Mouse (Mus musculus): ENCODE measurements around the gene Kctd6.
A peak's percentile ranks its signal among the peaks of the same experiment; 100 is the strongest.

Gene Kctd6

DNA sequence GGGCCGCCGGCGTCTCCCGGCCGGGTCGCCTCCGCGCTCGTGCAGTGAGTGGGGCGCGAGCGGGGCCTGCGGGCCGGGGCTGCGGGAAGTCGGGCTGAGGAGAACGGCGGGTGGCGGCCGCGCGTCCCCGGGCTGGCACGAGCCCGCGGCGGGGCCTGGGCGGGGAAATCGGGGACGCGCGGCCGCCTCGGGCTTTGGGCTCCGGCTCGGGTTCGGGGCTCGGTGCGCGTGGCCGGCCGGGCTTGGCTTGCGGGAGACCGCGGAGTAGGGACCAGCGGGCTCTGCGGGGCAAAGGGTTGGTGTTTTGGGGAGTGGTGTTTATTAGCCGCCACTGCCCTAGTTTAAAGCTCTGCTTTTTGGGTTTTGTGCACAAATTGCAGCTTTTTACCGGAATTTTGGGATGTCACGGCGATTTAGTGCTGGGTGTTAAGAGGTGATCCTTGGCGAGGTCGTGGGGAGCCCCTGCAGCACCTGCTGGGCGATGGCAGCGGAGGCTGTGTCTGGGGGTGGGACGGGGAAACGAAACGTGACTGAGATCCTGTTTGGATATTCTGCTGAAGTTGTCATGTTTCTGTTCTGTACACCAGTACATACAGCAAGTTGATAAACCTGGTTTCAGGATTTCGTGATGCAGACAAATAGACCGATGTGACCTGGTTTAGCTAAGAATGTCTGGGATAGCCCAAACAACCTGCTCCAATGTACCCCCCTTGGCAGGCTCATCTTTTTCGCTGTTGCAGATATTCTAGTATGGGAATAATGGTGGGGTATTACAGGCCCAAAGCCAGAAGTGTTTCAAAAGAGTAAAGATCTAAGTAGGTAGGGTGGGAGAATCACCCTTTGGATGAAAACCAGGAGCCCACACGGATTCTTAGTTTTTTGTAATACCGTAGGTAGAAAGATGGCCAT lies 613 bp downstream of the Kctd6 start:
- DNase-seq: peak; percentile 80 to 87

- peak; percentile 28 to 49 for DNase-seq
These were observed 1.4 kb downstream of the Kctd6 start for GRCm38 (mm10) chr14:8215208-8215778.

- DNase-seq: no peak
These were observed 2.2 kb downstream of the Kctd6 start for GRCm38 (mm10) chr14:8216100-8216499.

- no peak for DNase-seq
These were observed 4.3 kb downstream of the Kctd6 start for GRCm38 (mm10) chr14:8218238-8218637.

DNA sequence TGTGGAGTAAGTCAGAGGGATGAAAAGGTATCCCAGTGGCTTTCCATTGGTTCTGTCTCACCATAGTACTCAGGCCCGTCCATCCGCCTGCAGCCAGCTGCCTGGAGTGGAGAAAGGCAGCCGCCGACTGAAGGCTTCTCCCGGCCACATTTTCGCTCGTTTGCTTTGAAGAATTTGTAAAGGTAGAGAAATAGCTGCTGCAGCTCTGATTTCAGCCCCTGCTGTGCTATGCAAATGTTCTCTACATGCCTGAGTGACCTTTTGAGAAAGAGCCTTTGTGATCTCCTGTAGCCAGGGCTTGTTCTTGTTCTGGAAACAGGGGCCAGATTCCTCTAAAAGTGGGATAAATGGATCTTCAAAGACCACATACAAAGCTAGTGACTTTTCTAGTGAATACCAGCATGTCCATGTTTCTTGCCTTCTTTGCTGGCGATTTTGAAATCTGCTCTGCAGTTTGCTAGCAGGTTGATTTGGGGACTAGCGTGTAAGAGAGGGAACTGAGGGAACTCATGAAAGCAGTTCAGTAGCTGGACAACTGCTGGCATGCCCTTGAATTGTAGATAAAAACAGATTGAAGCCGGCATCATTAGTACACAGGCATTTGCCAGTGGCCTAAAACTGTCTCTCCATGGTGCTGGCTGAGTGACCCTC lies 4.9 kb downstream of the Kctd6 start:
- peak in 1 of 2 experiments; percentile 43 for DNase-seq

GRCm38 (mm10) chr14:8219876-8220275 lies 5.9 kb downstream of the Kctd6 start:
- DNase-seq: no peak

GRCm38 (mm10) chr14:8220306-8220705 lies 6.4 kb downstream of the Kctd6 start:
- no peak for DNase-seq

DNA sequence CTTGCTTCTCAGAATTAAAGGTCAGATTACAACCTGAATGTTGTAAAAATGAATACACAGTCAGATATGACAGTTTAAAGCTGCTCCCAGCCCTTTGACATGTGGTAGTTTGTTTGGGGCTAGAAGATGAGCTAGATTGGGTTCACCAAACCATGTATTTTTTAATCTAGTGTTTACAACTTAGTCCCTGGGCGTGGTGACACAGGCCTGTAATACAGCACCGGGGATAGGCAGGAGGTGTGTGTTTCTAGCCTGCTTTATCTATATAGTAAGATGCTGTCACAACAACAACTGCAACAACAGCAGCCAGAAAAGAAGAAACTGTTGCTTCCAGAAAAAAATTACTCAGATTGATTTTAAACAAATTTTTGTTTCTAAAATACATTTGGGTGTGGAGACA lies 7.0 kb downstream of the Kctd6 start:
- DNase-seq: no peak

DNA sequence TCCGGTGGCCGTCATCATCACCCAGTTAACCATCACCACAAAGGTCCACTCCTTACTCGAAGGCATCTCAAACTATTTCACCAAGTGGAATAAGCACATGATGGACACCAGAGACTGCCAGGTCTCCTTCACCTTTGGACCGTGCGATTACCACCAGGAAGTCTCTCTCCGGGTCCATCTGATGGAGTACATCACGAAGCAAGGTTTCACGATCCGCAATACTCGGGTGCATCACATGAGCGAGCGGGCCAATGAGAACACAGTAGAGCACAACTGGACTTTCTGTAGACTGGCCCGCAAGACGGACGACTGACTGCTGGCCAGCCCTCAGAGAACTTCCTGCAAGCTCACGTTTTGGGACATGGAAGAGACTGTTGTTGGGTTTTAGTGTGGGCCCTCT lies 8.6 kb downstream of the Kctd6 start:
- DNase-seq: no peak

GRCm38 (mm10) chr14:8223506-8224293 lies 9.8 kb downstream of the Kctd6 start:
- no peak for DNase-seq

DNA sequence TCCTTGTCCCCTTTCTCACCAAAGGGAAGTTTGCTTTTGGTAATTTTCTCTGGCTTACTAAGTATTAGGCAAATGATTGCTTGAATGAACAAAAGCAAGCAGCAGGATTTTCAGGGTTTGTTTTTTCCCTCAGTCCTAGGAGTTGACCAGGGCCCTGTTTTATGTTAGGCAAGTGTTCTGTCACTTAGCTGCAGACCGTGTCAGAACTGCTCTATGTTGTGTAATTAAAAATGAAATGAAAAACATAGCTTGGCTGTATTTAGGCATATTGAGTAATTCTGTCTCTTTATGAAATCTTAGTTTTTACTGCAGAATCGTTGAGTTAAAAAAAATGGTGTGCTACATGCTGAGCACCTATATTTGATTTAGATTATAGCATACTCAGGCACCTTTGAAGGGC lies 10.9 kb downstream of the Kctd6 start:
- no peak for DNase-seq

- no peak for DNase-seq
These were observed 15.6 kb downstream of the Kctd6 start for GRCm38 (mm10) chr14:8229367-8230019.

DNA sequence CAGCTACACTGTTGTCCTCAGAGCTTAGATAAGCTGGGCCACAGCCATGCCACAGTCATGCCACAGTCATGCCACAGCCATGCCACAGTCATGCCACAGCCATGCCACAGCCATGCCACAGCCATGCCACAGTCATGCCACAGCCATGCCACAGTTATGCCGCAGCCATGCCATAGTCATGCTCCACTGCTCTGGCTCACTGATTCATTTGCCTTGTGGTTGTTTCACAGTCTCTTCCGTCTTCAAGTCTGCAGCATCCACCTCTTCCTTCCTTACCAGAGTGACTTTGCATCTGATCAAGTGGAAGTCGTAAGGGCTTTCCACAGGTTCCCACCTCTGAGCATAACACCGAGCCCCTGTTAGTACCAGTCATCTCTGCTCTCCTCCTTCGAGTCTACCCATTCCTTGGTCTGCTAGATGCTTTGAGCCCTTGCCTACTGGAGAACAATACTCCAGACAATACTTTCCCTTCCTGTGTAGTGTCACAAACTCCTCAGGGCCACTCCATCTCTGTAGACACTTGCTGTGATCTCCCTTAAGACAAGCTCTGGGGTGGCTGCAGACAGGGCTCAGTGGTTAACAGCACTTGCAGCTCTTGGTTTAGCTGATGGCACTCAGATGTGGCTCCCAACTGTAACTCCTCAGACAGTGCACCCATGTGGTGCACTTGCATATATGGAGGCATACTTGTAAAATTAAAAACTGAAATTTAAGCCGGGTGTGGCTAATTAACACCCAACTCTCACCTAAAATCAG lies 18.4 kb downstream of the Kctd6 start:
- DNase-seq: no peak

- DNase-seq: no peak
These were observed 19.3 kb downstream of the Kctd6 start for GRCm38 (mm10) chr14:8233252-8233651.

DNA sequence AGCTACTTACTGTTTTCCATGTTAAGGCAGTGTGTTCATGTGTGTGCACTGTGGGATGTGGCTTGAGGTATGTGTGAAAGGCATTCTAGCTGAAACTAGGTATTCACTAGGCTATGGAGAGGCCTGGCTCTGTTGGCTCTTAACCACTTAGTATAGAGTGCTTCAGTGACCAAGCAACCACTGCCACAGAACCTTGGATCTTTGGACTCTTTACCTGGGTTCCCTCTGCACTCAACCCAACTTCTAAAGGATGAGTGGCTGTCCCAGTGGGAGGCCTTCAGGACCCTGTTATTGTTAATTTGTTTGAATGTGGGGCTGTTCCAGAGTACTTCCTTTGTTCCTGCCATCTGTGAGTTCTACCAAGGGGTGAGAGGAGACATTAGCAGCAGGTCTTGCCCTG lies 27.9 kb downstream of the Kctd6 start:
- no peak for DNase-seq

GRCm38 (mm10) chr14:8242388-8242920 lies 28.5 kb downstream of the Kctd6 start:
- DNase-seq: peak; percentile 58 to 68

- no peak for DNase-seq
These were observed 29.4 kb downstream of the Kctd6 start for GRCm38 (mm10) chr14:8243136-8243888.

DNA sequence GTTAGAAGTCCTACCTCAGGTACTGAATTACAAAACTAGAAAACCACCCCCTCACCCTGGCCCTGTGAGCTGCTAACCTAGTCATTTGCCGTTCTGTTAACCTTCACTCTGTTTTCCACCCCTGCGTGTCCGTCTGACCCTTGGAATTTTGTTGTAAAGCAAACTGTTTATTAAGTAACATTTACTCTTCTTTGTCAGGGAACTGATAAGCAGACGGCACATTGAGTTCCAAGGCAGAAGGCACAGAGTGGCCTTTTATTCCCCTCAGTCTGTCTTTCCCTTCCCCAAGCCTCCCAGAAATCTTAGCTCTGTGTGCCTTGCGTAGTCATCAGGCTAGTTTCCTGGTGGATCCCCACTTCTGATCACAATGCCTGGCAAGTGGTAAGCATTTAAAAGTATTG lies 30.3 kb downstream of the Kctd6 start:
- DNase-seq: no peak

GRCm38 (mm10) chr14:8246878-8247277 lies 32.9 kb downstream of the Kctd6 start:
- DNase-seq: no peak

- DNase-seq: no peak
These were observed 35.3 kb downstream of the Kctd6 start for GRCm38 (mm10) chr14:8249206-8249605.

Data from kidney, postnatal 4 days (tissue).